Mouse (Mus musculus) neutrophil, adult 59 days (primary cell): ENCODE data around the gene Olfr1329. TPM values are rescaled to one million over a fixed set of nuclear protein-coding genes. Genes with fewer than 3 reads are reported as not detected.

Source experiments
- total RNA-seq, 2 experiments: library from RNA; stranded (reverse); gene quantifications; 1 replicate in 1 of 2; 2 replicates in 1 of 2; pipeline ENCODE4 v1.2.4; 2023

Gene Olfr1329
- not detected for total RNA-seq

DNA sequence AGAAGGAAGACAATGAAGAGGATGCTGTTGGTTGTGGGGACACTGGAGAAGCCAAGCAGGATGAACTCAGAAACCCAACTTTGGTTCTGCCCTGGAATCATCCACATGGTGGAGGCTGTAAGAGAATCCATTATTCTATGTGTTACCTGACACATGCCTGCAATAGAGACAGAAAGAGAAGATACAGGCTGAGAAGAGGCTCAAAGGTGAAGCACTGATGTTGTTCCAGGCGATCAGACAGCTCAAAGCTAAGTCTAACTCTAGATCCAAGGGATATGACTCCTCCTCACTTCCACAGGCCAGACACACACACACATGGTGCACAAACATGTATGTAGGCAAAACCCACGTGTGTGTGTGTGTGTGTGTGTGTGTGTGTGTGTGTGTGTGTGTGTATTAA, at the start of gene Olfr1329:
TSS of gene Olfr1329 (minus strand) at position 101 of the 400 bp plus-strand sequence.

DNA sequence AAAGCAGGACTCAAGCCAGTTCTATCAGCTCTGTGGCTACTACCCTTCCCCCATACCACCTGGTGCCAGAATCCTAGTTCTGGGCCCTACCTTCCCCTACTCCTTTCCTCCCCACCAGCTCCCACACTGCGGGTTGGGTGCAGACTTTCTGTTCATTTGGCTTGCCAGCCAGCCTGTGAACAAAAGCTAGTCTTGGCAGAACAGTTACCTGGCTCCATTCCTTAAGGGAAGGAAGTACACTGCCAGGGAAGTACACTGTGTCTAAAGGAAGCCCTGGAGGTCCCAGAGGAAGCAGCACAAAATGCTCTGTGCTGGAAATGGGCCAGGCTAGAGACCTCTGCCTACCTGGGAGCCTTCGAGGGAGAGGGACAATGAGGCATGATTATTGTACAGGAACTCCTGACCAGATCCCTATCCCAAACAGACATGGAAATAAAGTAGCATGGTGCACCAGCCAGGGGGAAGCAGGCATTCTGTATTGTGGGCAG, 43.9 kb upstream of the Olfr1329 start, which contains the start of gene Lao1:
TSS of gene Lao1 (plus strand) at position 438 of the 488 bp plus-strand sequence.

DNA sequence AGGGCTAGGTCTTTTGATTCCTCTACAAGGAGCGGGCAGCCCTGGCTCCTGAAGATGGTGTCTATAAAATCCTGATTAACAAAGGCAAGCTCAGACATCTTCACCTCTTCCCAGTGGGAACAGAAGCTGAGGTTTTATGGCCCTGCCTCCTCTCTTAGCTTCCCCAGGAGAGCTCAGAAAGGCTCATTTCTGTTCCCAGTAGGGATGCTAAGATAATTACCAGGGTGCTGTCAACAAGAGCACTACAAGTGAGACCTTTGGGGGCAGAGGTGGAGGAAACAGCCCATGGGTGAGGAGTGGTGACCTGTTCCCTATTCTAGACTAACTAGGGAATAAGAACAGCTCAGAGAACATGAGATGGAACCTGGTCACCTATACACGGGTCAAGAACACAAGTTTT, 21.2 kb upstream of the Olfr1329 start, which contains the start of gene Olfr1328:
TSS of gene Olfr1328 (minus strand) at position 101 of the 400 bp plus-strand sequence.

DNA sequence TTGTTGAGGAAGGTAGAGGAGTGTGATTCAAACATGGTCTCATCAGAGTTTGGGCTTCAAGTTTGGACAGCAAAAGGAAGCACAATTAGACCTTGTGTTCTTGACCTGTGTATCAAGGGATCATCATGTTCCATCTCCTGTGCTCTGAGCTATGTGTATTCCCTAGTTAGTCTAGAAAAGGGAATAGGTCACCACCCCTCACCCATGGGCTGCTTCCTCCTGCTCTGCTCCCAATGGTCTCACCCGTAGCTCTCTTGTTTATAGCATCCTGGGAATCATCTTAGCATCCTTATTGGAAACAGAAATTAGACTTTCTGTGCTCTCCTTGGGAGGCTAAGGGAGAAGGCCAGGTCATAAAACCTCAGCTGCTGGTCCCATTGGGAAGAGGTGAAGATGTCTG, 29.0 kb downstream of the Olfr1329 start, which contains the start of gene Olfr1330:
TSS of gene Olfr1330 (plus strand) at position 301 of the 400 bp plus-strand sequence.

Other genes starting within 250 kb of the Olfr1329 start
- not detected for gene Olfr1342, start 224.7 kb downstream of the Olfr1329 start, total RNA-seq
- gene Olfr1341, start 213.9 kb downstream of the Olfr1329 start, total RNA-seq: not detected
- gene Olfr1340, start 197.3 kb downstream of the Olfr1329 start, total RNA-seq: not detected
- not detected for gene Olfr1339, start 185.3 kb downstream of the Olfr1329 start, total RNA-seq
- gene Olfr1338, start 158.7 kb downstream of the Olfr1329 start, total RNA-seq: not detected
- not detected for gene Olfr1337, start 134.9 kb downstream of the Olfr1329 start, total RNA-seq
- gene Olfr1335, start 107.5 kb downstream of the Olfr1329 start, total RNA-seq: not detected
- gene Olfr1333, start 81.2 kb downstream of the Olfr1329 start, total RNA-seq: not detected
- not detected for gene Olfr1331, start 52.8 kb downstream of the Olfr1329 start, total RNA-seq
- not detected for gene Olfr1330, start 28.9 kb downstream of the Olfr1329 start, total RNA-seq
- not detected for gene Olfr1328, start 21.1 kb upstream of the Olfr1329 start, total RNA-seq
- not detected for gene Lao1, start 44.1 kb upstream of the Olfr1329 start, total RNA-seq
- gene Slc2a1, start 191.2 kb upstream of the Olfr1329 start, total RNA-seq: 10 to 100 TPM; 30.0 to 30.1 TPM